Mouse (Mus musculus) forebrain, postnatal 0 days (tissue): ENCODE data around the gene Runx2. TPM values are rescaled to one million over a fixed set of nuclear protein-coding genes. Genes with fewer than 3 reads are reported as not detected.
A peak's percentile ranks its signal among the peaks of the same experiment; 100 is the strongest.

Source experiments
- ATAC-seq: fragments of 200-750 bp; cut with Nextera tagmentation; 2 replicates; pipeline ENCODE4 v1.8.0; 2017; ENCODE audit warnings: mild to moderate bottlenecking, moderate library complexity
- DNase-seq: peaks from one replicate; pipeline ENCODE4 v3.0.0-alpha.2; 2015
- H3K27ac ChIP-seq: fragments of 300-500 bp; sonication (generic); 2 replicates; pipeline ENCODE4 v1.5.1; 2014; ENCODE audit warnings: low read depth, mild to moderate bottlenecking, antibody characterized with exemption, low read length, moderate library complexity, mixed read lengths
- H3K27me3 ChIP-seq: fragments of 300-500 bp; sonication (generic); 2 replicates; pipeline ENCODE4 v1.6.1; 2014; ENCODE audit warnings: mild to moderate bottlenecking, low read length, mixed read lengths; ENCODE audit not compliant: insufficient read depth
- H3K36me3 ChIP-seq: fragments of 300-500 bp; sonication (generic); 2 replicates; pipeline ENCODE4 v1.6.1; 2014; ENCODE audit warnings: mild to moderate bottlenecking, moderate library complexity; ENCODE audit not compliant: insufficient read depth
- H3K4me1 ChIP-seq: fragments of 300-500 bp; sonication (generic); 2 replicates; pipeline ENCODE4 v1.6.1; 2014; ENCODE audit warnings: antibody characterized with exemption; ENCODE audit not compliant: insufficient read depth
- H3K4me2 ChIP-seq: fragments of 300-500 bp; sonication (generic); 2 replicates; pipeline ENCODE4 v1.6.1; 2014; ENCODE audit warnings: low read depth, mild to moderate bottlenecking, moderate library complexity
- H3K4me3 ChIP-seq: fragments of 300-500 bp; sonication (generic); 2 replicates; pipeline ENCODE4 v1.5.1; 2014; ENCODE audit warnings: low read depth, low read length, mixed read lengths
- H3K9ac ChIP-seq: fragments of 300-500 bp; sonication (generic); 2 replicates; pipeline ENCODE4 v1.6.1; 2014; ENCODE audit warnings: mild to moderate bottlenecking
- H3K9me3 ChIP-seq: fragments of 300-500 bp; sonication (generic); 2 replicates; pipeline ENCODE4 v1.6.1; 2016; ENCODE audit warnings: low read length
- CTCF ChIP-seq: sonication (generic); IDR thresholded peaks from 2 replicates; pipeline ENCODE4 v1.5.1; 2016; ENCODE audit warnings: antibody characterized with exemption, control low read depth, low read depth
- WGBS: fragments of 180-500 bp; shearing (Covaris S2); extraction: QIAGEN DNeasy Blood & Tissue Kit; methylation state at CpG from one replicate; pipeline ENCODE4 v1.1.7; 2014; 5-methylcytosine and 5-hydroxymethylcytosine counted together
- polyA plus RNA-seq: library from polyadenylated mRNA; unstranded; fragments of >200 nt; fragmentation: Nextera tagmentation; extraction: Ambion mirVana; gene quantifications from 2 replicates; pipeline ENCODE4 v1.2.1, GENCODE M21; 2015
- total RNA-seq: library from RNA; depleted of rRNA; stranded (reverse); fragments of >200 nt; gene quantifications from 2 replicates; pipeline ENCODE4 v1.2.3, GENCODE M21; 2014

Runx2 gene
- total and polyA plus RNA-seq, 2 experiments from 2014 or later, result 0.77 to 5.7 TPM

- H3K4me3 ChIP-seq, result no peak overlapping the region
- no peaks in the 10 kb centered on the region for H3K27me3 ChIP-seq
- TF ChIP-seq CTCF, result no peak
- 82% methylated on average over 2 of the region's 2 CpGs for WGBS
- H3K9ac ChIP-seq, result no peak overlapping the region
- DNase-seq (no peak), ATAC-seq (no peak)
- no peak overlapping the region for H3K4me2 ChIP-seq
- no peaks in the 10 kb centered on the region for H3K9me3 ChIP-seq
- H3K36me3 ChIP-seq, result no peaks in the 10 kb centered on the region
- H3K4me1 ChIP-seq, result no peaks in the 10 kb centered on the region; the same call in 1 of the 2 replicates
- H3K27ac ChIP-seq, result no peak overlapping the region
These were observed 31.5 kb downstream of the Runx2 start for GRCm38 (mm10) chr17:44783143-44783542.

GRCm38 (mm10) chr17:44782366-44782765, 32.2 kb downstream of the Runx2 start:
- Histone ChIP-seq H3K4me3 (no peak overlapping the region), H3K4me2 (no peak overlapping the region), H3K27me3 (no peaks in the 10 kb centered on the region), H3K36me3 (no peaks in the 10 kb centered on the region), H3K9me3 (no peaks in the 10 kb centered on the region), H3K4me1 (no peaks in the 10 kb centered on the region; the same call in 1 of the 2 replicates), H3K27ac (no peak overlapping the region), H3K9ac (no peak overlapping the region)
- ATAC-seq (no peak), DNase-seq (no peak)
- no peak for TF ChIP-seq CTCF
- WGBS, result 87% methylated on average over 4 of the region's 4 CpGs

- 65% methylated on average over 4 of the region's 4 CpGs for WGBS
- Histone ChIP-seq H3K27ac (no peak overlapping the region), H3K4me2 (no peak overlapping the region), H3K9me3 (no peaks in the 10 kb centered on the region), H3K9ac (no peak overlapping the region), H3K4me1 (no peaks in the 10 kb centered on the region; the same call in 1 of the 2 replicates), H3K36me3 (no peaks in the 10 kb centered on the region), H3K4me3 (no peak overlapping the region), H3K27me3 (no peaks in the 10 kb centered on the region)
- DNase-seq, result no peak
- TF ChIP-seq CTCF, result no peak
- ATAC-seq, result no peak
These were observed 34.2 kb downstream of the Runx2 start for GRCm38 (mm10) chr17:44780353-44780752.

GRCm38 (mm10) chr17:44778141-44778540, 36.5 kb downstream of the Runx2 start:
- Histone ChIP-seq H3K4me2 (peak overlapping the region; percentile 65), H3K4me3 (peak overlapping the region; percentile 89), H3K4me1 (no peaks in the 10 kb centered on the region; the same call in 1 of the 2 replicates), H3K36me3 (no peaks in the 10 kb centered on the region), H3K27ac (no peak overlapping the region), H3K27me3 (no peaks in the 10 kb centered on the region), H3K9ac (peak overlapping the region; percentile 96; the same call in 1 of the 2 replicates), H3K9me3 (no peaks in the 10 kb centered on the region)
- DNase-seq (no peak), ATAC-seq (no peak)
- 52% methylated on average over 5 of the region's 5 CpGs for WGBS
- no peak for TF ChIP-seq CTCF

GRCm38 (mm10) chr17:44777337-44777804, 37.2 kb downstream of the Runx2 start:
- WGBS, result 4% methylated on average over 35 of the region's 35 CpGs
- peak overlapping the region; percentile 96 for H3K9ac ChIP-seq
- no peaks in the 10 kb centered on the region for H3K9me3 ChIP-seq
- no peaks in the 10 kb centered on the region for H3K27me3 ChIP-seq
- peak; percentile 48; the same call in 1 of the 2 replicates for TF ChIP-seq CTCF
- H3K4me1 ChIP-seq, result no peaks in the 10 kb centered on the region; the same call in 1 of the 2 replicates
- peak overlapping the region; percentile 89 for H3K4me3 ChIP-seq
- peak overlapping the region; percentile 96 for H3K27ac ChIP-seq
- ATAC-seq (peak; percentile 86), DNase-seq (peak; percentile 83)
- no peaks in the 10 kb centered on the region for H3K36me3 ChIP-seq
- peak overlapping the region; percentile 65 for H3K4me2 ChIP-seq

- peak; percentile 98 for ATAC-seq
- peak within 1 kb of the TSS; percentile 96 for H3K9ac ChIP-seq
- peak within 1 kb of the TSS; percentile 89 for H3K4me3 ChIP-seq
- no peaks in the 10 kb centered on the region for H3K36me3 ChIP-seq
- H3K9me3 ChIP-seq, result no peaks in the 10 kb centered on the region
- WGBS, result under 1% methylated on average over 39 of the region's 40 CpGs
- TF ChIP-seq CTCF, result peak; percentile 56
- peak within 1 kb of the TSS; percentile 65 for H3K4me2 ChIP-seq
- no peaks in the 10 kb centered on the region; the same call in 1 of the 2 replicates for H3K4me1 ChIP-seq
- no peaks in the 10 kb centered on the region for H3K27me3 ChIP-seq
- peak; percentile 98 for DNase-seq
- H3K27ac ChIP-seq, result peak within 1 kb of the TSS; percentile 96
These were observed 37.8 kb downstream of the Runx2 start, which contains the start of gene Supt3 for GRCm38 (mm10) chr17:44776738-44777270. Supt3 (plus strand) TSS chr17:44777152.

GRCm38 (mm10) chr17:44772576-44772975, 42.0 kb downstream of the Runx2 start:
- no peak overlapping the region for H3K4me2 ChIP-seq
- TF ChIP-seq CTCF, result no peak

More at GRCm38 (mm10) chr17:44772576-44772975, 42.0 kb downstream of the Runx2 start:
- H3K9me3 ChIP-seq, result no peaks in the 10 kb centered on the region
- no peaks in the 10 kb centered on the region for H3K27me3 ChIP-seq
- no peak for ATAC-seq
- no peaks in the 10 kb centered on the region for H3K36me3 ChIP-seq
- H3K4me1 ChIP-seq, result no peaks in the 10 kb centered on the region
- no peak overlapping the region for H3K4me3 ChIP-seq
- WGBS, result 90% methylated on average over 2 of the region's 2 CpGs
- H3K27ac ChIP-seq, result no peak overlapping the region
- DNase-seq, result no peak
- no peak overlapping the region for H3K9ac ChIP-seq
